Mouse (Mus musculus): Measurements from ENCODE around the gene Npas1. TPM values are rescaled to one million over a fixed set of nuclear protein-coding genes. Genes with fewer than 3 reads are reported as not detected.

Gene Npas1
- polyA plus RNA-seq, 1 experiment from 2014 or later = 0.98 TPM

DNA sequence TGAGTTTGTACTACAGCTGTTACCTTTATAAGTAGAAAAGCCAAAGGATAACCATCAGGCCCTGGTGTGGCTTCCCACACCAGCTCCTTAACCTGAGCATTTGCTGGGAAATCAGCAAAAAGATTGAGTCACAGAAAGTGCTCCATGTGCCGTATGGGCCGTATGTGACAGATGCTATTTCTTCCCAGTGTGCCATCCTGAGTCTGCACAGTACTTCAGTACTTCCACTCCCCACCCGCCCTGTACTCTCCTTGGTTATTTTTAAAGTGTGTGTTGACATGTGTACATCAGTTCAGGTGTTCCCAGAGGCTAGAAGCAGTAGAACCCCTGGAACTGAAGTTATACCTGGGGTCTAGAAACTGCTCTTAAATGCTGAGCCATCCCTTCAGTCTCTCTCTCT, 70.5 kb downstream of the Npas1 start:
- DNase-seq (ENCODE audit: low spot score) = no peak
- no peaks in the 10 kb centered on the region for H3K9me3 ChIP-seq
- no peak overlapping the region for H3K27ac ChIP-seq (replicated peaks)
- peaks cover 45% of the 10 kb centered on the region for H3K4me1 ChIP-seq
- peaks cover 71% of the 10 kb centered on the region for H3K36me3 ChIP-seq (replicated peaks)
- no peak overlapping the region for H3K4me3 ChIP-seq
- H3K27me3 ChIP-seq (replicated peaks; ENCODE audit: low read depth, poor library complexity, severe bottlenecking) = no peaks in the 10 kb centered on the region
- WGBS = 96% methylated on average over 3 of the region's 3 CpGs

Other genes with a start within 250 kb of the Npas1 start
- gene C5ar2, start 233.6 kb downstream of the Npas1 start, polyA plus RNA-seq (2016; fragmentation: Nextera tagmentation; extraction: Ambion mirVana) = 0.05 and 0.09 TPM in 2 replicates
- gene C5ar1, start 218.2 kb downstream of the Npas1 start, polyA plus RNA-seq (2016; fragmentation: Nextera tagmentation; extraction: Ambion mirVana) = 0.54 and 0.64 TPM in 2 replicates
- 5.9 and 9.1 TPM in 2 replicates for gene Inafm1, start 204.1 kb downstream of the Npas1 start, polyA plus RNA-seq (2016; fragmentation: Nextera tagmentation; extraction: Ambion mirVana)
- gene Ccdc9, start 190.9 kb downstream of the Npas1 start, polyA plus RNA-seq (2016; fragmentation: Nextera tagmentation; extraction: Ambion mirVana) = 27.1 and 27.5 TPM in 2 replicates
- gene Bbc3, start 169.3 kb downstream of the Npas1 start, polyA plus RNA-seq (2016; fragmentation: Nextera tagmentation; extraction: Ambion mirVana) = 12.9 and 13.4 TPM in 2 replicates
- 479 and 497 TPM in 2 replicates for gene Sae1, start 89.9 kb downstream of the Npas1 start, polyA plus RNA-seq (2016; fragmentation: Nextera tagmentation; extraction: Ambion mirVana)
- 20.5 and 22.2 TPM in 2 replicates for gene Zc3h4, start 76.8 kb downstream of the Npas1 start, polyA plus RNA-seq (2016; fragmentation: Nextera tagmentation; extraction: Ambion mirVana)
- 71.5 and 76.4 TPM in 2 replicates for gene Tmem160, start 24.9 kb downstream of the Npas1 start, polyA plus RNA-seq (2016; fragmentation: Nextera tagmentation; extraction: Ambion mirVana)
- 32.4 and 32.6 TPM in 2 replicates for gene Arhgap35, start 137.3 kb upstream of the Npas1 start, polyA plus RNA-seq (2016; fragmentation: Nextera tagmentation; extraction: Ambion mirVana)
- not detected in 2 replicates for gene Ceacam15, start 198.0 kb upstream of the Npas1 start, polyA plus RNA-seq (2016; fragmentation: Nextera tagmentation; extraction: Ambion mirVana)
- gene Ceacam9, start 244.2 kb upstream of the Npas1 start, polyA plus RNA-seq (2016; fragmentation: Nextera tagmentation; extraction: Ambion mirVana) = not detected in 2 replicates

Measured in embryonic facial prominence, embryonic 10.5 days (tissue).